Mouse (Mus musculus) heart, embryonic 15.5 days (tissue): ENCODE data around the gene Ldb1. TPM values are rescaled to one million over a fixed set of nuclear protein-coding genes. Genes with fewer than 3 reads are reported as not detected.
"Not testable (repeated sequence)": the region's sequence is repeated elsewhere in the genome, so short reads cannot be mapped to it uniquely, and the experiment has no call there.

Experiments used
- ATAC-seq: fragments of 200-750 bp; cut with Nextera tagmentation; replicated peaks from 2 replicates; pipeline ENCODE4 v1.8.0; 2017; ENCODE audit warnings: low read depth, moderate TSS enrichment; ENCODE audit not compliant: insufficient number of reproducible peaks, insufficient read depth, low FRiP score
- H3K27ac ChIP-seq: fragments of 300-500 bp; sonication (generic); 2 replicates; pipeline ENCODE4 v1.5.1; 2015; ENCODE audit warnings: mild to moderate bottlenecking, inconsistent platforms
- H3K27me3 ChIP-seq: fragments of 300-500 bp; sonication (generic); 2 replicates; pipeline ENCODE4 v1.6.1; 2015; ENCODE audit warnings: inconsistent platforms
- H3K36me3 ChIP-seq: fragments of 300-500 bp; sonication (generic); 2 replicates; pipeline ENCODE4 v1.6.1; 2015; ENCODE audit warnings: mild to moderate bottlenecking, inconsistent platforms
- H3K4me1 ChIP-seq: fragments of 300-500 bp; sonication (generic); replicated peaks from 2 replicates; pipeline ENCODE4 v1.6.1; 2015; ENCODE audit warnings: inconsistent platforms
- H3K4me2 ChIP-seq: fragments of 300-500 bp; sonication (generic); 2 replicates; pipeline ENCODE4 v1.6.1; 2015; ENCODE audit warnings: inconsistent platforms, mild to moderate bottlenecking, moderate library complexity
- H3K4me3 ChIP-seq: fragments of 300-500 bp; sonication (generic); 2 replicates; pipeline ENCODE4 v1.5.1; 2015; ENCODE audit warnings: mild to moderate bottlenecking, inconsistent platforms
- H3K9ac ChIP-seq: fragments of 300-500 bp; sonication (generic); 2 replicates; pipeline ENCODE4 v1.6.1; 2015; ENCODE audit warnings: mild to moderate bottlenecking, inconsistent platforms
- H3K9me3 ChIP-seq: fragments of 300-500 bp; sonication (generic); replicated peaks from 2 replicates; pipeline ENCODE4 v1.6.1; 2016; ENCODE audit warnings: inconsistent platforms
- WGBS: fragments of 180-500 bp; shearing (Covaris S2); methylation state at CpG from one replicate; pipeline ENCODE4 v1.1.7; 2015; ENCODE audit warnings: mixed read lengths; 5-methylcytosine and 5-hydroxymethylcytosine counted together
- polyA plus RNA-seq: library from polyadenylated mRNA; unstranded; fragments of >200 nt; fragmentation: Nextera tagmentation; extraction: Ambion mirVana; gene quantifications from 2 replicates; pipeline ENCODE4 v1.2.1, GENCODE M21; 2015

Ldb1 gene
- polyA plus RNA-seq, 1 experiment from 2014 or later = 64.5 TPM

- Histone ChIP-seq H3K4me3 (peak overlapping the region; percentile 81), H3K9ac (peak overlapping the region; percentile 84)
- ATAC-seq = no peak
Observed at GRCm38 (mm10) chr19:45997365-45997764, 47.6 kb downstream of the Ldb1 start.

GRCm38 (mm10) chr19:45993981-45994737, 50.9 kb downstream of the Ldb1 start:
- no peak overlapping the region for H3K4me2 ChIP-seq
- H3K4me3 ChIP-seq = no peak overlapping the region
- WGBS = 95% methylated on average over 13 of the region's 13 CpGs
- H3K4me1 ChIP-seq = peaks cover 11% of the 10 kb centered on the region
- no peak overlapping the region for H3K27ac ChIP-seq
- H3K9me3 ChIP-seq = no peaks in the 10 kb centered on the region
- no peak for ATAC-seq
- no peaks in the 10 kb centered on the region for H3K27me3 ChIP-seq
- H3K9ac ChIP-seq = no peak overlapping the region
- 0 out of 2 replicates have a peak, but pooled peaks cover under 1% of the 10 kb centered on the region for H3K36me3 ChIP-seq

More at GRCm38 (mm10) chr19:45997365-45997764, 47.6 kb downstream of the Ldb1 start:
- Histone ChIP-seq H3K4me2 (peak overlapping the region; percentile 67), H3K27me3 (no peaks in the 10 kb centered on the region), H3K4me1 (peaks cover 9% of the 10 kb centered on the region), H3K36me3 (no peaks in the 10 kb centered on the region), H3K27ac (peak overlapping the region; percentile 90), H3K9me3 (no peaks in the 10 kb centered on the region)
- WGBS = 56% methylated on average over 5 of the region's 5 CpGs

- ATAC-seq, H3K27me3 ChIP-seq, H3K9ac ChIP-seq, H3K4me2 ChIP-seq, H3K36me3 ChIP-seq, H3K9me3 ChIP-seq, H3K4me3 ChIP-seq, H3K27ac ChIP-seq: not testable (repeated sequence)
- peaks cover 11% of the 10 kb centered on the region for H3K4me1 ChIP-seq
- WGBS = 89% methylated on average over 6 of the region's 6 CpGs
Observed at GRCm38 (mm10) chr19:45993441-45993840, 51.6 kb downstream of the Ldb1 start.

- no peak for ATAC-seq
- Histone ChIP-seq H3K4me1 (0 out of 2 replicates have a peak, but pooled peaks cover 2% of the 10 kb centered on the region), H3K9me3 (no peaks in the 10 kb centered on the region), H3K36me3 (0 out of 2 replicates have a peak, but pooled peaks cover 2% of the 10 kb centered on the region), H3K27me3 (no peaks in the 10 kb centered on the region), H3K4me3 (no peak overlapping the region), H3K9ac (no peak overlapping the region), H3K27ac (no peak overlapping the region), H3K4me2 (no peak overlapping the region)
- 88% methylated on average over 3 of the region's 3 CpGs for WGBS
Observed at GRCm38 (mm10) chr19:45991171-45991570, 53.8 kb downstream of the Ldb1 start.

GRCm38 (mm10) chr19:45988238-45988637, 56.8 kb downstream of the Ldb1 start:
- 89% methylated on average over 3 of the region's 3 CpGs for WGBS
- H3K4me1 ChIP-seq = 0 out of 2 replicates have a peak, but pooled peaks cover 2% of the 10 kb centered on the region
- no peak overlapping the region for H3K4me2 ChIP-seq
- H3K9ac ChIP-seq = no peak overlapping the region
- no peak for ATAC-seq
- no peak overlapping the region for H3K4me3 ChIP-seq
- H3K27ac ChIP-seq = no peak overlapping the region
- no peaks in the 10 kb centered on the region for H3K9me3 ChIP-seq
- H3K36me3 ChIP-seq = 0 out of 2 replicates have a peak, but pooled peaks cover 2% of the 10 kb centered on the region
- H3K27me3 ChIP-seq = no peaks in the 10 kb centered on the region

GRCm38 (mm10) chr19:45984379-45984778, 60.6 kb downstream of the Ldb1 start:
- H3K4me3 ChIP-seq = no peak overlapping the region
- no peak overlapping the region for H3K9ac ChIP-seq
- 0 out of 2 replicates have a peak, but pooled peaks cover 2% of the 10 kb centered on the region for H3K36me3 ChIP-seq
- ATAC-seq = no peak
- H3K27me3 ChIP-seq = no peaks in the 10 kb centered on the region
- H3K9me3 ChIP-seq = no peaks in the 10 kb centered on the region
- no peak overlapping the region for H3K4me2 ChIP-seq
- no peak overlapping the region for H3K27ac ChIP-seq
- no peaks in the 10 kb centered on the region for H3K4me1 ChIP-seq

Other genes with a start within 250 kb of the Ldb1 start
- 6.9 and 10.0 TPM in 2 replicates for gene Kcnip2, start 229.2 kb downstream of the Ldb1 start, polyA plus RNA-seq
- gene Armh3, start 46.7 kb downstream of the Ldb1 start, polyA plus RNA-seq = 12.2 and 15.3 TPM in 2 replicates
- gene Hps6, start 41.7 kb downstream of the Ldb1 start, polyA plus RNA-seq = 6.5 and 7.5 TPM in 2 replicates
- 17.7 and 25.8 TPM in 2 replicates for gene Pprc1, start 328 bp downstream of the Ldb1 start, polyA plus RNA-seq
- 37.0 and 46.9 TPM in 2 replicates for gene Nolc1, start 30.6 kb upstream of the Ldb1 start, polyA plus RNA-seq
- not detected in 2 replicates for gene Elovl3, start 86.7 kb upstream of the Ldb1 start, polyA plus RNA-seq
- gene Pitx3, start 103.1 kb upstream of the Ldb1 start, polyA plus RNA-seq = 0.39 and 0.48 TPM in 2 replicates
- gene Gbf1, start 107.3 kb upstream of the Ldb1 start, polyA plus RNA-seq = 41.2 and 48.2 TPM in 2 replicates